Mouse (Mus musculus) layer of hippocampus, adult 11-12 months (tissue): ENCODE measurements around the gene Tchhl1.
A peak's percentile ranks its signal among the peaks of the same experiment; 100 is the strongest.
"Not testable (repeated sequence)": the region's sequence is repeated elsewhere in the genome, so short reads cannot be mapped to it uniquely, and the experiment has no call there.

ENCODE experiments used
- DNase-seq: peaks from one replicate; pipeline ENCODE4 v3.0.0; 2022; ENCODE audit warnings: low spot score

Tchhl1 gene

GRCm38 (mm10) chr3:93468561-93468960 lies at the start of gene Tchhl1:
Gene Tchhl1 (plus strand): TSS chr3:93468754.
- DNase-seq, result no peak

GRCm38 (mm10) chr3:93431673-93432072 lies 36.9 kb upstream of the Tchhl1 start:
- no peak for DNase-seq

- DNase-seq, result no peak
Measured at GRCm38 (mm10) chr3:93442030-93442429, 26.5 kb upstream of the Tchhl1 start, which contains the start of gene Tchh. Gene Tchh (plus strand): TSS chr3:93442330.

- DNase-seq, result peak; percentile 7
Measured at GRCm38 (mm10) chr3:93443501-93444101, 25.0 kb upstream of the Tchhl1 start.

- DNase-seq, result peak; percentile 62
Measured at GRCm38 (mm10) chr3:93444343-93445164, 24.0 kb upstream of the Tchhl1 start.

- peak; percentile 12 for DNase-seq
Measured at GRCm38 (mm10) chr3:93445165-93445705, 23.3 kb upstream of the Tchhl1 start.

GRCm38 (mm10) chr3:93446128-93446755 lies 22.3 kb upstream of the Tchhl1 start:
- DNase-seq, result peak; percentile 4

GRCm38 (mm10) chr3:93446756-93447137 lies 21.8 kb upstream of the Tchhl1 start:
- peak; percentile 4 for DNase-seq

GRCm38 (mm10) chr3:93447138-93447841 lies 21.3 kb upstream of the Tchhl1 start:
- DNase-seq, result peak; percentile 59

GRCm38 (mm10) chr3:93466556-93466955 lies 2.0 kb upstream of the Tchhl1 start:
- no peak for DNase-seq

GRCm38 (mm10) chr3:93467130-93467529 lies 1.4 kb upstream of the Tchhl1 start:
- no peak for DNase-seq

- no peak for DNase-seq
Measured at GRCm38 (mm10) chr3:93469629-93470028, 1.1 kb downstream of the Tchhl1 start.

- no peak for DNase-seq
Measured at GRCm38 (mm10) chr3:93480053-93480452, 11.5 kb downstream of the Tchhl1 start.

GRCm38 (mm10) chr3:93481982-93482616 lies 13.5 kb downstream of the Tchhl1 start:
- DNase-seq, result no peak

GRCm38 (mm10) chr3:93485611-93486010 lies 17.1 kb downstream of the Tchhl1 start:
- no peak for DNase-seq

- DNase-seq, result no peak
Measured at GRCm38 (mm10) chr3:93488541-93488940, 20.0 kb downstream of the Tchhl1 start.

- DNase-seq, result no peak
Measured at GRCm38 (mm10) chr3:93492176-93492575, 23.6 kb downstream of the Tchhl1 start.

GRCm38 (mm10) chr3:93493992-93494391 lies 25.4 kb downstream of the Tchhl1 start:
- DNase-seq, result peak; percentile 75

GRCm38 (mm10) chr3:93494774-93495173 lies 26.2 kb downstream of the Tchhl1 start:
- DNase-seq, result not testable (repeated sequence)

GRCm38 (mm10) chr3:93497131-93497530 lies 28.6 kb downstream of the Tchhl1 start:
- DNase-seq, result no peak

GRCm38 (mm10) chr3:93499129-93499528 lies 30.6 kb downstream of the Tchhl1 start:
- no peak for DNase-seq
